Mouse (Mus musculus): ENCODE results near the gene Prrc2c. TPM values are rescaled to one million over a fixed set of nuclear protein-coding genes. Genes with fewer than 3 reads are reported as not detected.

Prrc2c gene
- polyA plus RNA-seq, 1 experiment: 16.4 TPM

- 29% methylated on average over 4 of the region's 4 CpGs for WGBS
- DNase-seq (ENCODE audit: low read depth, low spot score): no peak
Observed at GRCm38 (mm10) chr1:162623895-162624294, 116.5 kb downstream of the Prrc2c start.

Other genes starting within 250 kb of the Prrc2c start
- 3.8 and 4.1 TPM in 2 replicates for gene Mettl13, start 192.0 kb downstream of the Prrc2c start, polyA plus RNA-seq (2012; rRNA removed)
- 4.9 and 7.6 TPM in 2 replicates for gene Vamp4, start 170.0 kb downstream of the Prrc2c start, polyA plus RNA-seq (2012; rRNA removed)
- gene Myoc, start 101.4 kb downstream of the Prrc2c start, polyA plus RNA-seq (2012; rRNA removed): 0.06 and 0.10 TPM in 2 replicates
- gene Myocos, start 82.3 kb downstream of the Prrc2c start, polyA plus RNA-seq (2012; rRNA removed): not detected in 2 replicates
- 13.7 and 37.2 TPM in 2 replicates for gene Fmo4, start 73.4 kb upstream of the Prrc2c start, polyA plus RNA-seq (2012; rRNA removed)
- gene Fmo1, start 126.1 kb upstream of the Prrc2c start, polyA plus RNA-seq (2012; rRNA removed): 2.5 and 5.2 TPM in 2 replicates
- 4.9 and 6.3 TPM in 2 replicates for gene Fmo2, start 158.2 kb upstream of the Prrc2c start, polyA plus RNA-seq (2012; rRNA removed)
- gene Fmo6, start 197.0 kb upstream of the Prrc2c start, polyA plus RNA-seq (2012; rRNA removed): not detected in 2 replicates
- gene Fmo3, start 244.0 kb upstream of the Prrc2c start, polyA plus RNA-seq (2012; rRNA removed): not detected in 2 replicates